Mouse (Mus musculus) megakaryocyte progenitor cell, adult 5-6 weeks (primary cell): ENCODE results near the gene 4930451I11Rik. TPM values are rescaled to one million over a fixed set of nuclear protein-coding genes. Genes with fewer than 3 reads are reported as not detected.

Experiments
- ATAC-seq: replicated peaks from 2 replicates; pipeline ENCODE4 v1.8.0; 2016; ENCODE audit warnings: mild to moderate bottlenecking, moderate TSS enrichment, inconsistent platforms; ENCODE audit not compliant: poor library complexity
- total RNA-seq, 2 experiments: library from RNA; stranded (forward) in 1 of 2; stranded (reverse) in 1 of 2; fragments of 157-497, 149-512 nt in 1 of 2; fragments of 200-1000 nt in 1 of 2; gene quantifications; 2 replicates each; pipeline versions ENCODE4 v1.2.3 to v1.2.4; 2015 to 2017

4930451I11Rik gene
- total RNA-seq, 2 experiments from 2014 or later, result not detected

GRCm38 (mm10) chr7:126800269-126801056 is 31.0 kb downstream of the 4930451I11Rik start:
- no peak for ATAC-seq

- peak; percentile 53 for ATAC-seq
These were observed 31.8 kb downstream of the 4930451I11Rik start for GRCm38 (mm10) chr7:126799468-126800268.

- peak; percentile 73 for ATAC-seq
These were observed 32.4 kb downstream of the 4930451I11Rik start for GRCm38 (mm10) chr7:126799050-126799467.

- ATAC-seq, result peak; percentile 26
These were observed 33.1 kb downstream of the 4930451I11Rik start for GRCm38 (mm10) chr7:126798127-126799049.

GRCm38 (mm10) chr7:126797411-126798126 is 33.9 kb downstream of the 4930451I11Rik start, which contains the start of gene Fam57b:
Gene Fam57b (plus strand): TSS chr7:126797668.
- 0 out of 2 replicates have a peak, but pooled peaks have one; percentile 5 for ATAC-seq

GRCm38 (mm10) chr7:126796350-126796932 is 35.0 kb downstream of the 4930451I11Rik start:
- ATAC-seq, result no peak

- ATAC-seq, result no peak
These were observed 35.8 kb downstream of the 4930451I11Rik start for GRCm38 (mm10) chr7:126795387-126796317.

GRCm38 (mm10) chr7:126794271-126794605 is 37.2 kb downstream of the 4930451I11Rik start:
- no peak for ATAC-seq

GRCm38 (mm10) chr7:126793456-126794270 is 37.8 kb downstream of the 4930451I11Rik start:
- no peak for ATAC-seq

GRCm38 (mm10) chr7:126792721-126793443 is 38.6 kb downstream of the 4930451I11Rik start:
- ATAC-seq, result no peak

- ATAC-seq, result peak; percentile 92
These were observed 39.4 kb downstream of the 4930451I11Rik start, which contains the start of gene Ppp4c for GRCm38 (mm10) chr7:126791851-126792720. Gene Ppp4c (minus strand): TSS chr7:126792496.

- no peak for ATAC-seq
These were observed 42.3 kb downstream of the 4930451I11Rik start for GRCm38 (mm10) chr7:126789141-126789540.

- no peak for ATAC-seq
These were observed 45.3 kb downstream of the 4930451I11Rik start for GRCm38 (mm10) chr7:126786142-126786541.

- no peak for ATAC-seq
These were observed 46.4 kb downstream of the 4930451I11Rik start for GRCm38 (mm10) chr7:126785056-126785455.

- no peak for ATAC-seq
These were observed 47.0 kb downstream of the 4930451I11Rik start for GRCm38 (mm10) chr7:126784469-126784868.

GRCm38 (mm10) chr7:126782693-126783092 is 48.7 kb downstream of the 4930451I11Rik start:
- no peak for ATAC-seq
